Mouse (Mus musculus) testis, adult 2 months (tissue): ENCODE data around the gene Cuedc2.
A peak's percentile ranks its signal among the peaks of the same experiment; 100 is the strongest.

Source experiments
- CTCF ChIP-seq: fragments of 200-500 bp; IDR thresholded peaks from 2 replicates; pipeline ENCODE4 v1.5.1; 2012; ENCODE audit warnings: low read depth, mild to moderate bottlenecking, inconsistent platforms, low read length, moderate library complexity; ENCODE audit not compliant: control insufficient read depth, insufficient read depth, insufficient replicate concordance
- POLR2A ChIP-seq: fragments of 200-500 bp; IDR thresholded peaks from 2 replicates; pipeline ENCODE4 v1.6.1; 2012; ENCODE audit warnings: low read depth, mild to moderate bottlenecking, inconsistent platforms, low read length, moderate library complexity; ENCODE audit not compliant: control insufficient read depth

- peak; percentile 91 for TF ChIP-seq POLR2A
- TF ChIP-seq CTCF = no peak
Measured at GRCm38 (mm10) chr19:46328081-46329030, 10.1 kb downstream of the Cuedc2 start, which contains the start of gene Fbxl15.
